In genomic region chr8:118124993-118125392, GRCm38 (mm10) we compare ENCODE assay signal across 28 mouse cellular contexts.
DNase-seq lines count a peak whose midpoint lies in the region; ATAC-seq lines count a peak whose summit lies in the region.
"Had no signal": no experiment of that assay in that cellular context is flagged by ENCODE, and none has a peak within 500 bp of the region (broad histone marks: within the 10 kb centered on the region; RNA-seq: fewer than 3 reads in every experiment).

No protein-coding gene starts in this region.

- no peaks in the 10 kb centered on the region for H3K27me3 ChIP-seq in heart, embryonic 10.5 days (ENCODE audit: insufficient read depth, poor library complexity, severe bottlenecking)
- no peaks in the 10 kb centered on the region for H3K27me3 ChIP-seq in heart, embryonic 16.5 days (ENCODE audit: control insufficient read depth, insufficient read depth, low read length)
- H3K27me3 ChIP-seq in heart, embryonic 11.5 days (ENCODE audit: control insufficient read depth, insufficient read depth, low read length): no peaks in the 10 kb centered on the region
- no peaks in the 10 kb centered on the region for H3K27me3 ChIP-seq in hindbrain, embryonic 11.5 days (ENCODE audit: control insufficient read depth, insufficient read depth, low read length)
- no peaks in the 10 kb centered on the region for H3K27me3 ChIP-seq in hindbrain, embryonic 16.5 days (replicated peaks; ENCODE audit: control insufficient read depth, insufficient read depth, low read length)
- H3K27me3 ChIP-seq: CH12.LX; embryonic facial prominence, embryonic 13.5 days; hindbrain, embryonic 13.5 days had no signal

- DNase-seq in heart, embryonic 10.5 days (ENCODE audit: low spot score): no peak
- DNase-seq in heart, adult 11 months: no peak
- DNase-seq in hindbrain, embryonic 11.5 days (ENCODE audit: low spot score): peak; percentile 30
- DNase-seq in right cerebral cortex, postnatal 36 days (ENCODE audit: low spot score in 2 of 2): no peak
- DNase-seq: adrenal gland, postnatal 10 days; adrenal gland, postnatal 36 days; B cell, adult 2 months; cerebellum, adult 18-20 months; cerebellum, adult 9-10 months; cerebellum, postnatal 14 days; forebrain, postnatal 0 days; gastrocnemius, adult 2 months; gastrocnemius, postnatal 14 days; heart, adult 2 months; kidney, adult 18-20 months; kidney, adult 9 months had no signal

- no peak overlapping the region for H3K4me2 ChIP-seq in heart, embryonic 16.5 days (ENCODE audit: low read depth, low read length)
- H3K4me2 ChIP-seq in heart, embryonic 11.5 days: no peak overlapping the region
- H3K4me2 ChIP-seq in hindbrain, embryonic 11.5 days (replicated peaks; ENCODE audit: low read depth, low read length): no peak overlapping the region
- H3K4me2 ChIP-seq in hindbrain, embryonic 16.5 days (ENCODE audit: low read length): no peak overlapping the region
- H3K4me2 ChIP-seq: embryonic facial prominence, embryonic 13.5 days; hindbrain, embryonic 13.5 days had no signal

- H3K9ac ChIP-seq in heart, embryonic 16.5 days (ENCODE audit: low read length): no peak overlapping the region
- no peak overlapping the region for H3K9ac ChIP-seq in heart, embryonic 11.5 days (ENCODE audit: low read depth, low read length)
- H3K9ac ChIP-seq in hindbrain, embryonic 11.5 days (ENCODE audit: low read depth, low read length): no peak overlapping the region
- no peak overlapping the region for H3K9ac ChIP-seq in hindbrain, embryonic 16.5 days (ENCODE audit: low read depth, low read length)
- H3K9ac ChIP-seq: embryonic facial prominence, embryonic 13.5 days; forebrain, postnatal 0 days; hindbrain, embryonic 13.5 days had no signal

- WGBS in heart, embryonic 10.5 days: 40% methylated on average over 7 of the region's 7 CpGs
- WGBS in heart, embryonic 16.5 days: 32% methylated on average over 7 of the region's 7 CpGs
- 37% methylated on average over 7 of the region's 7 CpGs for WGBS in heart, embryonic 11.5 days (ENCODE audit: insufficient replicate concordance)
- 79% methylated on average over 7 of the region's 7 CpGs for WGBS in hindbrain, embryonic 11.5 days
- WGBS in hindbrain, embryonic 16.5 days: 74% methylated on average over 7 of the region's 7 CpGs

- peaks cover 19% of the 10 kb centered on the region for H3K4me1 ChIP-seq in heart, embryonic 10.5 days
- H3K4me1 ChIP-seq in heart, embryonic 16.5 days (ENCODE audit: control insufficient read depth, insufficient read depth, low read length): peaks cover 9% of the 10 kb centered on the region
- H3K4me1 ChIP-seq in heart, embryonic 11.5 days (ENCODE audit: control insufficient read depth, insufficient read depth, low read length): peaks cover 7% of the 10 kb centered on the region; the same call in 1 of the 2 replicates
- no peaks in the 10 kb centered on the region for H3K4me1 ChIP-seq in hindbrain, embryonic 11.5 days (replicated peaks; ENCODE audit: control insufficient read depth, insufficient read depth, low read length)
- H3K4me1 ChIP-seq in hindbrain, embryonic 16.5 days (ENCODE audit: control insufficient read depth, insufficient read depth, low read depth, low read length): no peaks in the 10 kb centered on the region
- H3K4me1 ChIP-seq: embryonic facial prominence, embryonic 13.5 days had no signal

- H3K36me3 ChIP-seq in heart, embryonic 10.5 days: no peaks in the 10 kb centered on the region
- no peaks in the 10 kb centered on the region for H3K36me3 ChIP-seq in heart, embryonic 16.5 days (ENCODE audit: control insufficient read depth, insufficient read depth)
- H3K36me3 ChIP-seq in heart, embryonic 11.5 days (ENCODE audit: control insufficient read depth, insufficient read depth, low read length): no peaks in the 10 kb centered on the region
- no peaks in the 10 kb centered on the region for H3K36me3 ChIP-seq in hindbrain, embryonic 11.5 days (ENCODE audit: control insufficient read depth, insufficient read depth, low read length)
- no peaks in the 10 kb centered on the region for H3K36me3 ChIP-seq in hindbrain, embryonic 16.5 days (ENCODE audit: control insufficient read depth, insufficient read depth, low read length)
- H3K36me3 ChIP-seq: embryonic facial prominence, embryonic 13.5 days; G1E; hindbrain, embryonic 13.5 days had no signal

- no peak overlapping the region for H3K4me3 ChIP-seq in heart, embryonic 10.5 days
- H3K4me3 ChIP-seq in heart, embryonic 16.5 days (ENCODE audit: low read length): no peak overlapping the region
- H3K4me3 ChIP-seq in heart, embryonic 11.5 days (ENCODE audit: low read depth, low read length): no peak overlapping the region
- no peak overlapping the region for H3K4me3 ChIP-seq in hindbrain, embryonic 11.5 days (ENCODE audit: low read depth, low read length)
- H3K4me3 ChIP-seq in hindbrain, embryonic 16.5 days (ENCODE audit: low read length): no peak overlapping the region
- H3K4me3 ChIP-seq: embryonic facial prominence, embryonic 13.5 days; gastrocnemius, adult 2 months; heart, adult 2 months; hindbrain, embryonic 13.5 days had no signal

- peaks cover 3% of the 10 kb centered on the region; the same call in 1 of the 2 replicates for H3K9me3 ChIP-seq in heart, embryonic 10.5 days
- H3K9me3 ChIP-seq in heart, embryonic 16.5 days (replicated peaks; ENCODE audit: control insufficient read depth, low read length): no peaks in the 10 kb centered on the region; the same call in none of the 2 replicates
- H3K9me3 ChIP-seq in heart, embryonic 11.5 days (replicated peaks; ENCODE audit: control insufficient read depth, low read length): 0 out of 2 replicates have a peak, but pooled peaks cover 4% of the 10 kb centered on the region
- H3K9me3 ChIP-seq in hindbrain, embryonic 11.5 days (ENCODE audit: control insufficient read depth, low read length): no peaks in the 10 kb centered on the region
- peaks cover 3% of the 10 kb centered on the region; the same call in 1 of the 2 replicates for H3K9me3 ChIP-seq in hindbrain, embryonic 16.5 days (ENCODE audit: control insufficient read depth, low read length)
- H3K9me3 ChIP-seq: hindbrain, embryonic 13.5 days had no signal

- peak overlapping the region; percentile 9; the same call in 1 of the 2 replicates for H3K27ac ChIP-seq in heart, embryonic 10.5 days
- H3K27ac ChIP-seq in heart, embryonic 16.5 days (ENCODE audit: low read length): no peak overlapping the region
- no peak overlapping the region for H3K27ac ChIP-seq in heart, embryonic 11.5 days (ENCODE audit: low read depth, low read length)
- no peak overlapping the region for H3K27ac ChIP-seq in hindbrain, embryonic 11.5 days (ENCODE audit: low read depth, low read length)
- H3K27ac ChIP-seq in hindbrain, embryonic 16.5 days (ENCODE audit: low read depth, low read length): no peak overlapping the region
- H3K27ac ChIP-seq: embryonic facial prominence, embryonic 13.5 days; gastrocnemius, adult 2 months; heart, adult 2 months; hindbrain, embryonic 13.5 days; hindbrain, postnatal 0 days had no signal

- ATAC-seq in heart, embryonic 16.5 days (replicated peaks; ENCODE audit: extremely low read depth, insufficient read depth, low FRiP score): peak; percentile 41; the same call in 1 of the 2 replicates
- no peak for ATAC-seq in heart, embryonic 11.5 days (replicated peaks; ENCODE audit: insufficient number of reproducible peaks, low FRiP score, low TSS enrichment)
- no peak for ATAC-seq in hindbrain, embryonic 11.5 days (ENCODE audit: low FRiP score)
- no peak for ATAC-seq in hindbrain, embryonic 16.5 days
- ATAC-seq: forebrain, embryonic 14.5 days; forebrain, postnatal 0 days; hindbrain, postnatal 0 days; inflammation-experienced regulatory T-cells, adult 6 months; intestine, embryonic 16.5 days; Patski had no signal
